Comparison of ENCODE assay signal across 14 mouse cellular contexts in genomic region chr4:48396949-48397348, GRCm38 (mm10).
"Had no signal": no experiment of that assay in that cellular context is flagged by ENCODE, and none has a peak within 500 bp of the region (broad histone marks: within the 10 kb centered on the region; RNA-seq: fewer than 3 reads in every experiment).

No protein-coding gene starts in this region.

- H3K9ac ChIP-seq: lung, embryonic 14.5 days; midbrain, embryonic 13.5 days; midbrain, embryonic 15.5 days; neural tube, embryonic 12.5 days had no signal

- H3K4me1 ChIP-seq: midbrain, embryonic 13.5 days; midbrain, embryonic 15.5 days; neural tube, embryonic 12.5 days had no signal

- H3K9me3 ChIP-seq: midbrain, embryonic 13.5 days; midbrain, embryonic 15.5 days; neural tube, embryonic 12.5 days had no signal

- H3K27ac ChIP-seq: macrophage; midbrain, embryonic 13.5 days; midbrain, embryonic 15.5 days; neural tube, embryonic 12.5 days had no signal

- H3K4me3 ChIP-seq: midbrain, embryonic 13.5 days; midbrain, embryonic 15.5 days; neural tube, embryonic 12.5 days had no signal

- H3K4me2 ChIP-seq: lung, embryonic 14.5 days; midbrain, embryonic 11.5 days; midbrain, embryonic 13.5 days; midbrain, embryonic 15.5 days; neural tube, embryonic 12.5 days had no signal

- ATAC-seq: midbrain, embryonic 13.5 days; midbrain, embryonic 15.5 days had no signal

- DNase-seq: lung, embryonic 14.5 days; lung, postnatal 14 days; lung, postnatal 36 days; right cerebral cortex, postnatal 25 days; right cerebral cortex, postnatal 4 days; spleen, adult 18-20 months; thymus, adult 18-20 months; thymus, postnatal 14 days; thymus, postnatal 36 days had no signal

- H3K36me3 ChIP-seq: midbrain, embryonic 15.5 days; neural tube, embryonic 12.5 days had no signal

- H3K27me3 ChIP-seq: midbrain, embryonic 13.5 days; midbrain, embryonic 15.5 days; neural tube, embryonic 12.5 days had no signal
